Mouse (Mus musculus): Measurements from ENCODE around the gene Apol6. TPM values are rescaled to one million over a fixed set of nuclear protein-coding genes. Genes with fewer than 3 reads are reported as not detected.
A peak's percentile ranks its signal among the peaks of the same experiment; 100 is the strongest.
"Not testable (repeated sequence)": the region's sequence is repeated elsewhere in the genome, so short reads cannot be mapped to it uniquely, and the experiment has no call there.

The Apol6 gene
- polyA plus RNA-seq, 1 experiment from 2014 or later: 0.23 TPM

DNA sequence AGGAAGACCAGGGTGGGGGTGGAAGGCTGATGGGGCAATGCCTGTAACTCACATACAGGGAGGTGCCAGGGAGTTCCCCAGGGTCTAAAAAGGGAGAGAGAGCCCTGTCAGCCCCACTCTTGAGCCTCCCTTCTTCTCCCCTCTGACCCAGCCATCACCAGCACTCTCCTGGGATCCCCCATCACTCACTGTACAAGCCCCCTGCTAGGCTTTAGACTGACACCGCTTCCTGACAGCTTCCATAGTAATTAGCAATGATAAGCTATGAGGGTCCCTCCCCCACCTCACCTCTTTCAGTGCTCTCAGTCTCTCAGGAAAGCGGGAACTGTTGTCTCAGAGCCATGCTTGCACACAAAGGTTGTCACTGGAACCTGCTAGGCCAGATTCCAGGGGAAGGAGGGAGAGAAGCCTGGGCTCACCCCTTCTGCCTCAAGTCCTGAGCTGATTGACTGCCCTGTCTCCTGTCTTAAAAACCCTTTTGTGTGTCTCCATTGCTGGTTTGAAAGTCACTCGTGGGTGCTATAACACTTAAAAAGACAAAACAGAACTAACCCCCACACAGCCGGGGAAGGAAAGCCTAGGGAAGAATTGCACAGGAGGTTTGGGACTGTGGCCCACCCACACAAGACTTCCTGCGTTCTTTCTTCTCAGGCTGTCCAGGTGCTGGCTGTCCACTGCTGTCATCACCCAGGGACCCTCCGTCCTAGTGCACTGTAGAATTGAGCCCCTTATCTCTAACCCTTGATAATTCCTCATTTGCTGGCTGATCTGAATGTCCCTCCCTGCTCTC is 11.7 kb downstream of the Apol6 start:
- H3K4me2 ChIP-seq: no peak overlapping the region
- H3K27ac ChIP-seq: peak overlapping the region; percentile 19
- WGBS: 24% methylated on average over 6 of the region's 6 CpGs
- no peak overlapping the region for H3K4me3 ChIP-seq (replicated peaks)
- no peaks in the 10 kb centered on the region for H3K9me3 ChIP-seq (replicated peaks)
- H3K27me3 ChIP-seq: no peaks in the 10 kb centered on the region
- peaks cover 20% of the 10 kb centered on the region for H3K4me1 ChIP-seq
- no peak overlapping the region for H3K9ac ChIP-seq
- H3K36me3 ChIP-seq: no peaks in the 10 kb centered on the region
- ATAC-seq (replicated peaks; ENCODE audit: low FRiP score): no peak

- Histone ChIP-seq H3K4me2 (no peak overlapping the region), H3K9me3 (replicated peaks) (no peaks in the 10 kb centered on the region), H3K27me3 (no peaks in the 10 kb centered on the region), H3K9ac (no peak overlapping the region), H3K36me3 (no peaks in the 10 kb centered on the region), H3K4me3 (replicated peaks) (no peak overlapping the region), H3K4me1 (peaks cover 20% of the 10 kb centered on the region), H3K27ac (peak overlapping the region; percentile 19; the same call in 1 of the 2 replicates)
- WGBS: 50% methylated on average over 3 of the region's 3 CpGs
- ATAC-seq (replicated peaks; ENCODE audit: low FRiP score): no peak
Measured at GRCm38 (mm10) chr15:77056791-77057051, 12.2 kb downstream of the Apol6 start.

DNA sequence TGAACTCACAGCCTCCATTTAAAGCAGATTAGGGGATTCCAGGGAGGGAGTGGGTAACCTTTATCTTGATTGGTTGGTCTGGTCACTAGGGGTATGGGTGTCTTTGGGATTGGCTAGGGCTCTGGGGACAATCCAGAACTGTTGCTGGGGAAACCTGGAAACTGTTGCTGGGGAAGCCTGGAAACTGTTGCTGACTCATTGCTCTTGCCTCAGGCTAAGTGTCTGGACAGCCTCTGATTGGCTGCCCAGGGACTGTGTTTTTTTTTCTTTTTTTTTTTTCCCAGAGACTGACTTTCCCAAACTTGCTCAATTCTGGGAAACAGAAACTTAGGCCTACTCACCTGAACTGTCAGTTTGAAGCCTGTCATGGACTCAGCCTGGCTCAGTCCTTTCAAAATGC is 14.0 kb downstream of the Apol6 start:
- no peak overlapping the region for H3K4me3 ChIP-seq (replicated peaks)
- H3K36me3 ChIP-seq: no peaks in the 10 kb centered on the region
- no peak overlapping the region for H3K4me2 ChIP-seq
- H3K9ac ChIP-seq: no peak overlapping the region
- peaks cover 20% of the 10 kb centered on the region for H3K4me1 ChIP-seq
- H3K27me3 ChIP-seq: no peaks in the 10 kb centered on the region
- no peak overlapping the region for H3K27ac ChIP-seq
- ATAC-seq (replicated peaks; ENCODE audit: low FRiP score): no peak
- H3K9me3 ChIP-seq (replicated peaks): no peaks in the 10 kb centered on the region

GRCm38 (mm10) chr15:77059416-77059815 is 14.9 kb downstream of the Apol6 start:
- not testable (repeated sequence) for H3K4me2 ChIP-seq; H3K4me3 ChIP-seq (replicated peaks); H3K27me3 ChIP-seq; H3K36me3 ChIP-seq; H3K9me3 ChIP-seq (replicated peaks); H3K9ac ChIP-seq; H3K27ac ChIP-seq; ATAC-seq (replicated peaks; ENCODE audit: low FRiP score)
- H3K4me1 ChIP-seq: peaks cover 20% of the 10 kb centered on the region
- 88% methylated on average over 4 of the region's 4 CpGs for WGBS

DNA sequence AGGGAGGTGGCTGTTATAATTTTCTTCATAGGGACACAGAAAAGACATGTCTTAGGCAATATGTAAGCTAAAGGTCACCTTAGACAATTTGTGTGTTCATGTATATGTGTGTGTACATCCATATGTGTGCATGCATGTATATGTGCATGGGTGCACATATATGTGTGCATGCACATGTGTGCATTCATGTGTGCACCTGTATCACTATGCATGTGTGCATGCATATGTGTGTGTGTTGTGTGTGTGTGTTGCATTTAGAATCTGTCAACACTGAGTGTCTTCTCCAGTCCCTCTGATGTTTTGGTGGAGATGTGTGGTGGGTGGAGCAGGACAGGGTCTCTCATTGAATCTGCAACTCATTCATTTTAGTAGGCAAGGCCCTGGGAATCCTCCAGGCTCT is 18.2 kb downstream of the Apol6 start:
- Histone ChIP-seq H3K4me1 (0 out of 2 replicates have a peak, but pooled peaks cover 2% of the 10 kb centered on the region), H3K4me2 (no peak overlapping the region), H3K9ac (no peak overlapping the region), H3K36me3 (no peaks in the 10 kb centered on the region), H3K27ac (no peak overlapping the region), H3K9me3 (replicated peaks) (no peaks in the 10 kb centered on the region), H3K27me3 (no peaks in the 10 kb centered on the region), H3K4me3 (replicated peaks) (no peak overlapping the region)
- ATAC-seq (replicated peaks; ENCODE audit: low FRiP score): no peak

GRCm38 (mm10) chr15:77065259-77065852 is 20.8 kb downstream of the Apol6 start:
- 90% methylated on average over 6 of the region's 6 CpGs for WGBS
- H3K4me1 ChIP-seq: peaks cover 2% of the 10 kb centered on the region; the same call in 1 of the 2 replicates
- H3K27ac ChIP-seq: no peak overlapping the region
- H3K36me3 ChIP-seq: no peaks in the 10 kb centered on the region
- no peak for ATAC-seq (replicated peaks; ENCODE audit: low FRiP score)
- H3K9ac ChIP-seq: no peak overlapping the region
- no peak overlapping the region for H3K4me2 ChIP-seq
- H3K4me3 ChIP-seq (replicated peaks): no peak overlapping the region
- no peaks in the 10 kb centered on the region for H3K9me3 ChIP-seq (replicated peaks)
- H3K27me3 ChIP-seq: no peaks in the 10 kb centered on the region

DNA sequence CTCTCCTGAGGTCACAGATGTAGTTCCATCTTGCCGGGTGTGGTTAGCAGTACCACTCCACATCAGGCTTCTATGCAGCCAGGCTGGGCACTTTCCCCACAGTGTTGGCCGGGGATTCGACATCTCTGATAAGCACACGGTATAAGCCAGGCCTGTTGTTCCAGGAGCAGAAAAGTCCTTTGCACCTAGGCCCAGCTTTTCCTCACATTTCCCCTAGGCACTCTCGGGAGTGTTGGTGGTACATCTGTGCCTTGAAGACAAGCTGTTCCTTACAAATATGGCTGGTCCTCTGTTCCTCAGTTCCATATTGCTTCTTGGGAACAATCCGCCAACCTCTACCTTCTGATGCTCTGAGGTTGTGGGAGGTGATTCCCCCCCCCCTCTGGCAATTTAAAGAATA is 21.7 kb downstream of the Apol6 start:
- no peaks in the 10 kb centered on the region for H3K27me3 ChIP-seq
- H3K4me3 ChIP-seq (replicated peaks): no peak overlapping the region
- H3K36me3 ChIP-seq: no peaks in the 10 kb centered on the region
- WGBS: 84% methylated on average over 6 of the region's 6 CpGs
- ATAC-seq (replicated peaks; ENCODE audit: low FRiP score): no peak
- no peak overlapping the region for H3K27ac ChIP-seq
- H3K9ac ChIP-seq: no peak overlapping the region
- H3K4me2 ChIP-seq: no peak overlapping the region
- no peaks in the 10 kb centered on the region for H3K9me3 ChIP-seq (replicated peaks)
- H3K4me1 ChIP-seq: peaks cover 2% of the 10 kb centered on the region

DNA sequence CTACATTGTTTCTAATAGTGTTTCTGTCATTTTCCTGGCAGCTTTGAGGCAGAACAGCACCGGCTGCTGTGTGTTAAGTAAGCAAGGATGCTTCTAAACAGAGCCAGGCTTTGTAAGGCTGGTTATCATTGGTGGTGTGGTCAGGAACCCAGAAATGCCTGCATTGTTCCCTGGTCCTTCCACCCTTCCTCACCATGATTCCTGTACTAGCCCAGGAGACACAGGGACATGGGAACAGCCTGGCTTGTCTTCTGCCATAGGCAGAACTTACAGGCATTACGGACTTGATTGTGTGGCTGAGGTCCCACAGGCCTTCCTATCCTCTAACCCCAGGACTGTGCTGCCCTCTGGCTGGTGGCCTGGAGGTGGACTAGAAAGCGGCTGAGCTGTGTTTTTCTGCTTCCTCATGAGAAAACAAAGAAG is 23.9 kb downstream of the Apol6 start:
- Histone ChIP-seq H3K27me3 (no peaks in the 10 kb centered on the region), H3K4me1 (peaks cover 11% of the 10 kb centered on the region), H3K4me3 (replicated peaks) (no peak overlapping the region), H3K36me3 (no peaks in the 10 kb centered on the region), H3K9me3 (replicated peaks) (no peaks in the 10 kb centered on the region), H3K9ac (no peak overlapping the region), H3K27ac (no peak overlapping the region), H3K4me2 (no peak overlapping the region)
- ATAC-seq (replicated peaks; ENCODE audit: low FRiP score): no peak
- 61% methylated on average over 3 of the region's 3 CpGs for WGBS

DNA sequence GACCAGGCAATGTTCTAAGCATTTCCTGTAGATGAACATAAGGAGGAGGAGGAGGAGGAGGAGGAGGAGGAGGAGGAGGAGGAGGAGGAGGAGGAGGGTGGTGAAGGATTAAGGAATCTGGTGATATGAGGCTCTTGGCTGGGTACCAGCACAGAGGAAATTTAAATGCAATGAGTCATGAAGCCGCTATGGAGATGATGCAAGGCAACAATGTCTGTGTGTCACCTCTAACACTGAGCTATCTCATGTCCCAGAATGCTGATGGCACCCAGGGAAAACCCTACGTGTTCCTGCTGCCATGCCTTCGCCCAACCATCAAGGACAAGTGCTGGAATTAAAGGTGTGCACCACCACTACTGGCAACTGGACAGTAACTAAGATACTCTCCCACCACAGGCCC is 24.5 kb downstream of the Apol6 start:
- Histone ChIP-seq H3K27me3 (no peaks in the 10 kb centered on the region), H3K4me2 (no peak overlapping the region), H3K4me3 (replicated peaks) (no peak overlapping the region), H3K36me3 (no peaks in the 10 kb centered on the region), H3K27ac (no peak overlapping the region), H3K4me1 (peaks cover 11% of the 10 kb centered on the region), H3K9ac (no peak overlapping the region), H3K9me3 (replicated peaks) (no peaks in the 10 kb centered on the region)
- 76% methylated on average over 3 of the region's 3 CpGs for WGBS
- ATAC-seq (replicated peaks; ENCODE audit: low FRiP score): no peak

GRCm38 (mm10) chr15:77070745-77071268 is 26.3 kb downstream of the Apol6 start:
- no peaks in the 10 kb centered on the region for H3K9me3 ChIP-seq (replicated peaks)
- H3K27me3 ChIP-seq: no peaks in the 10 kb centered on the region
- 80% methylated on average over 11 of the region's 11 CpGs for WGBS
- H3K9ac ChIP-seq: no peak overlapping the region
- peaks cover 11% of the 10 kb centered on the region for H3K4me1 ChIP-seq
- H3K36me3 ChIP-seq: peaks cover 3% of the 10 kb centered on the region; the same call in 1 of the 2 replicates
- H3K4me3 ChIP-seq (replicated peaks): no peak overlapping the region
- no peak overlapping the region for H3K27ac ChIP-seq
- H3K4me2 ChIP-seq: no peak overlapping the region
- no peak for ATAC-seq (replicated peaks; ENCODE audit: low FRiP score)

- Histone ChIP-seq H3K9me3 (replicated peaks) (no peaks in the 10 kb centered on the region), H3K36me3 (peaks cover 10% of the 10 kb centered on the region), H3K4me2 (peak overlapping the region; percentile 35), H3K9ac (0 out of 2 replicates have a peak overlapping the region, but pooled peaks have one; percentile 17), H3K4me3 (replicated peaks) (no peak overlapping the region), H3K4me1 (peaks cover 11% of the 10 kb centered on the region), H3K27ac (no peak overlapping the region), H3K27me3 (no peaks in the 10 kb centered on the region)
- WGBS: 23% methylated on average over 10 of the region's 10 CpGs
- 0 out of 2 replicates have a peak, but pooled peaks have one; percentile 43 for ATAC-seq (replicated peaks; ENCODE audit: low FRiP score)
Measured at GRCm38 (mm10) chr15:77071501-77071900, 27.0 kb downstream of the Apol6 start.

DNA sequence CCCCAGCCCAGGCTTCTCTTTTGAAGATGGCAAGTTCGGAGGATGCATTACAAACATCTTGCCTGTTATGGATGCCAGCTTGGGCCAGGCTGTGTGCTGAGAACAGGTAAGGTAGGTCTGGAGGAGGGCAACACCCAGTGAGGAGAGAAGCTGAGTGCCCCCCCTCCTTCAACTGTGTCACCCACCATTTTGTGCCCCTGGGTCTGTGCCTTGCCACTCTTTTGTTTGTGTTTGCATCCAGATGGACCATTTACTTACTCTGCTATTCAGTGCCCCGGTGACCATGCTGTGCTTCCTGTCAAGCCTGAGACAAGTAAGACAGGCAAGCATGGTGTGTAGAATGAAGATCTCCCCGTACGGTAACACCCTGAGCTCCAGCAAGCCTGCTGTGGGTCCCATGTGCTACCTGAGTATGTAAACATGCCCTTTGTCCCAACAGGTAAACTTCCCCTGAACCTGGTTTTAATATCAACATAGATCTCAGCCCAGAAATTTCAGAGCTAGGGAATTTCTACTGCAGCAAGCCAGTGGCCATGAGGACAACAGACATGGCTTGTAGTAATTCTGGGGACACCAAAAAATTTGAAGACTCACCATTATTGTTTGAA is 28.1 kb downstream of the Apol6 start:
- WGBS: 77% methylated on average over 4 of the region's 4 CpGs
- ATAC-seq (replicated peaks; ENCODE audit: low FRiP score): no peak

More for the DNA sequence above, 28.1 kb downstream of the Apol6 start:
- H3K9me3 ChIP-seq (replicated peaks): no peaks in the 10 kb centered on the region
- peaks cover 9% of the 10 kb centered on the region for H3K4me1 ChIP-seq
- H3K4me3 ChIP-seq (replicated peaks): no peak overlapping the region
- H3K36me3 ChIP-seq: peaks cover 22% of the 10 kb centered on the region
- no peaks in the 10 kb centered on the region for H3K27me3 ChIP-seq
- H3K9ac ChIP-seq: no peak overlapping the region
- H3K27ac ChIP-seq: no peak overlapping the region
- H3K4me2 ChIP-seq: no peak overlapping the region

Data from kidney, embryonic 15.5 days (tissue).